Mouse (Mus musculus): ENCODE results near the gene Ankrd28. TPM values are rescaled to one million over a fixed set of nuclear protein-coding genes. Genes with fewer than 3 reads are reported as not detected.
A peak's percentile ranks its signal among the peaks of the same experiment; 100 is the strongest.
"Not testable (repeated sequence)": the region's sequence is repeated elsewhere in the genome, so short reads cannot be mapped to it uniquely, and the experiment has no call there.

The Ankrd28 gene
- polyA plus RNA-seq (2015; fragmentation: Nextera tagmentation; extraction: Ambion mirVana): 4.1 and 5.6 TPM in 2 replicates

- peak; percentile 98 for ATAC-seq (replicated peaks; ENCODE audit: insufficient number of reproducible peaks, insufficient read depth, low FRiP score, low read depth)
- H3K36me3 ChIP-seq: no peaks in the 10 kb centered on the region
- H3K9me3 ChIP-seq (replicated peaks): no peaks in the 10 kb centered on the region
- peak within 1 kb of the TSS; percentile 96 for H3K27ac ChIP-seq
- H3K4me1 ChIP-seq (replicated peaks): peaks cover 7% of the 10 kb centered on the region
- under 1% methylated on average over 79 of the region's 81 CpGs for WGBS
- H3K27me3 ChIP-seq: no peaks in the 10 kb centered on the region
- peak within 1 kb of the TSS; percentile 90 for H3K9ac ChIP-seq
- peak within 1 kb of the TSS; percentile 95 for H3K4me3 ChIP-seq
- H3K4me2 ChIP-seq: peak within 1 kb of the TSS; percentile 91
These were observed at the start of gene Ankrd28 for GRCm38 (mm10) chr14:31830571-31831369. Ankrd28 (minus strand) TSS chr14:31830651.

- H3K27me3 ChIP-seq: no peaks in the 10 kb centered on the region
- no peaks in the 10 kb centered on the region for H3K36me3 ChIP-seq
- H3K27ac ChIP-seq: 0 out of 2 replicates have a peak overlapping the region, but pooled peaks have one; percentile 16
- no peak overlapping the region for H3K9ac ChIP-seq
- no peak overlapping the region for H3K4me2 ChIP-seq
- no peaks in the 10 kb centered on the region for H3K9me3 ChIP-seq (replicated peaks)
- 73% methylated on average over 6 of the region's 6 CpGs for WGBS
- H3K4me1 ChIP-seq (replicated peaks): peaks cover 10% of the 10 kb centered on the region
- H3K4me3 ChIP-seq: no peak overlapping the region
- no peak for ATAC-seq (replicated peaks; ENCODE audit: insufficient number of reproducible peaks, insufficient read depth, low FRiP score, low read depth)
These were observed 49.0 kb upstream of the Ankrd28 start for GRCm38 (mm10) chr14:31879456-31879855.

GRCm38 (mm10) chr14:31872130-31872529 is 41.7 kb upstream of the Ankrd28 start:
- Histone ChIP-seq H3K36me3 (no peaks in the 10 kb centered on the region), H3K9ac (0 out of 2 replicates have a peak overlapping the region, but pooled peaks have one; percentile 6), H3K4me3 (no peak overlapping the region), H3K4me1 (replicated peaks) (peaks cover 8% of the 10 kb centered on the region), H3K4me2 (no peak overlapping the region), H3K27me3 (no peaks in the 10 kb centered on the region), H3K9me3 (replicated peaks) (no peaks in the 10 kb centered on the region; the same call in 1 of the 2 replicates), H3K27ac (no peak overlapping the region; the same call in 1 of the 2 replicates)
- ATAC-seq (replicated peaks; ENCODE audit: insufficient number of reproducible peaks, insufficient read depth, low FRiP score, low read depth): no peak
- WGBS: 43% methylated on average over 5 of the region's 5 CpGs

- H3K9me3 ChIP-seq (replicated peaks): no peaks in the 10 kb centered on the region; the same call in 1 of the 2 replicates
- H3K27ac ChIP-seq: no peak overlapping the region
- no peak overlapping the region for H3K4me3 ChIP-seq
- H3K4me1 ChIP-seq (replicated peaks): peaks cover 8% of the 10 kb centered on the region
- 81% methylated on average over 5 of the region's 5 CpGs for WGBS
- H3K4me2 ChIP-seq: no peak overlapping the region
- ATAC-seq (replicated peaks; ENCODE audit: insufficient number of reproducible peaks, insufficient read depth, low FRiP score, low read depth): no peak
- H3K36me3 ChIP-seq: no peaks in the 10 kb centered on the region
- H3K9ac ChIP-seq: no peak overlapping the region
- H3K27me3 ChIP-seq: no peaks in the 10 kb centered on the region
These were observed 40.0 kb upstream of the Ankrd28 start for GRCm38 (mm10) chr14:31870436-31870835.

- WGBS: 46% methylated on average over 1 of the region's 1 CpGs
- Histone ChIP-seq H3K4me1 (replicated peaks) (peaks cover 8% of the 10 kb centered on the region), H3K9ac (no peak overlapping the region)
These were observed 38.1 kb upstream of the Ankrd28 start for GRCm38 (mm10) chr14:31868591-31868990.

GRCm38 (mm10) chr14:31866366-31866765 is 35.9 kb upstream of the Ankrd28 start:
- not testable (repeated sequence) for ATAC-seq (replicated peaks; ENCODE audit: insufficient number of reproducible peaks, insufficient read depth, low FRiP score, low read depth); H3K4me3 ChIP-seq; H3K27me3 ChIP-seq; H3K9ac ChIP-seq; H3K36me3 ChIP-seq; H3K4me2 ChIP-seq; H3K27ac ChIP-seq; H3K9me3 ChIP-seq (replicated peaks); H3K4me1 ChIP-seq (replicated peaks)
- 90% methylated on average over 10 of the region's 10 CpGs for WGBS

More at GRCm38 (mm10) chr14:31868591-31868990, 38.1 kb upstream of the Ankrd28 start:
- H3K36me3 ChIP-seq: no peaks in the 10 kb centered on the region
- no peak for ATAC-seq (replicated peaks; ENCODE audit: insufficient number of reproducible peaks, insufficient read depth, low FRiP score, low read depth)
- no peak overlapping the region for H3K27ac ChIP-seq
- no peak overlapping the region for H3K4me3 ChIP-seq
- no peaks in the 10 kb centered on the region for H3K27me3 ChIP-seq
- no peaks in the 10 kb centered on the region; the same call in 1 of the 2 replicates for H3K9me3 ChIP-seq (replicated peaks)
- H3K4me2 ChIP-seq: no peak overlapping the region

- no peak overlapping the region for H3K9ac ChIP-seq
- 0 out of 2 replicates have a peak overlapping the region, but pooled peaks have one; percentile 14 for H3K27ac ChIP-seq
- no peak for ATAC-seq (replicated peaks; ENCODE audit: insufficient number of reproducible peaks, insufficient read depth, low FRiP score, low read depth)
- 42% methylated on average over 2 of the region's 2 CpGs for WGBS
- peaks cover 3% of the 10 kb centered on the region; the same call in 1 of the 2 replicates for H3K9me3 ChIP-seq (replicated peaks)
- H3K4me2 ChIP-seq: no peak overlapping the region
- H3K4me3 ChIP-seq: no peak overlapping the region
- no peaks in the 10 kb centered on the region for H3K27me3 ChIP-seq
- H3K4me1 ChIP-seq (replicated peaks): peaks cover 12% of the 10 kb centered on the region
- H3K36me3 ChIP-seq: no peaks in the 10 kb centered on the region
These were observed 28.2 kb upstream of the Ankrd28 start for GRCm38 (mm10) chr14:31858679-31859078.

GRCm38 (mm10) chr14:31857096-31857975 is 26.9 kb upstream of the Ankrd28 start:
- WGBS: 63% methylated on average over 11 of the region's 11 CpGs
- peaks cover 12% of the 10 kb centered on the region for H3K4me1 ChIP-seq (replicated peaks)
- H3K9me3 ChIP-seq (replicated peaks): no peaks in the 10 kb centered on the region
- no peaks in the 10 kb centered on the region for H3K27me3 ChIP-seq
- ATAC-seq (replicated peaks; ENCODE audit: insufficient number of reproducible peaks, insufficient read depth, low FRiP score, low read depth): no peak
- H3K9ac ChIP-seq: no peak overlapping the region
- H3K4me3 ChIP-seq: no peak overlapping the region
- H3K27ac ChIP-seq: peak overlapping the region; percentile 26; the same call in 1 of the 2 replicates
- H3K4me2 ChIP-seq: no peak overlapping the region
- H3K36me3 ChIP-seq: no peaks in the 10 kb centered on the region

- H3K4me1 ChIP-seq (replicated peaks): peaks cover 12% of the 10 kb centered on the region
- H3K36me3 ChIP-seq: no peaks in the 10 kb centered on the region
- no peak overlapping the region for H3K9ac ChIP-seq
- H3K27ac ChIP-seq: no peak overlapping the region
- H3K4me3 ChIP-seq: no peak overlapping the region
- WGBS: 63% methylated on average over 5 of the region's 5 CpGs
- no peak overlapping the region for H3K4me2 ChIP-seq
- no peaks in the 10 kb centered on the region for H3K9me3 ChIP-seq (replicated peaks)
- no peak for ATAC-seq (replicated peaks; ENCODE audit: insufficient number of reproducible peaks, insufficient read depth, low FRiP score, low read depth)
- H3K27me3 ChIP-seq: no peaks in the 10 kb centered on the region
These were observed 25.6 kb upstream of the Ankrd28 start for GRCm38 (mm10) chr14:31856007-31856406.

- Histone ChIP-seq H3K9me3 (replicated peaks) (no peaks in the 10 kb centered on the region), H3K4me1 (replicated peaks) (peaks cover 12% of the 10 kb centered on the region), H3K27me3 (no peaks in the 10 kb centered on the region), H3K27ac (no peak overlapping the region), H3K4me3 (no peak overlapping the region), H3K36me3 (no peaks in the 10 kb centered on the region), H3K4me2 (no peak overlapping the region), H3K9ac (no peak overlapping the region)
- ATAC-seq (replicated peaks; ENCODE audit: insufficient number of reproducible peaks, insufficient read depth, low FRiP score, low read depth): no peak
- 57% methylated on average over 4 of the region's 4 CpGs for WGBS
These were observed 24.2 kb upstream of the Ankrd28 start for GRCm38 (mm10) chr14:31854667-31855066.

- Histone ChIP-seq H3K4me2 (no peak overlapping the region), H3K27me3 (no peaks in the 10 kb centered on the region), H3K4me3 (no peak overlapping the region), H3K36me3 (no peaks in the 10 kb centered on the region), H3K4me1 (replicated peaks) (peaks cover 3% of the 10 kb centered on the region), H3K27ac (no peak overlapping the region), H3K9ac (no peak overlapping the region), H3K9me3 (replicated peaks) (no peaks in the 10 kb centered on the region)
- ATAC-seq (replicated peaks; ENCODE audit: insufficient number of reproducible peaks, insufficient read depth, low FRiP score, low read depth): no peak
- 44% methylated on average over 4 of the region's 4 CpGs for WGBS
These were observed 13.1 kb upstream of the Ankrd28 start for GRCm38 (mm10) chr14:31843571-31843970.

All from heart, embryonic 15.5 days (tissue).